Mouse (Mus musculus) limb, embryonic 14.5 days (tissue): ENCODE results near the gene H2-Ke6. TPM values are rescaled to one million over a fixed set of nuclear protein-coding genes. Genes with fewer than 3 reads are reported as not detected.
A peak's percentile ranks its signal among the peaks of the same experiment; 100 is the strongest.

Experiments
- ATAC-seq: fragments of 200-750 bp; cut with Nextera tagmentation; 2 replicates; pipeline ENCODE4 v1.8.0; 2017; ENCODE audit warnings: low read depth, moderate number of reproducible peaks, moderate TSS enrichment; ENCODE audit not compliant: low FRiP score
- DNase-seq: peaks from one replicate; pipeline ENCODE4 v3.0.0-alpha.2; 2015; ENCODE audit warnings: low spot score
- H3K27ac ChIP-seq: fragments of 300-500 bp; sonication (generic); replicated peaks from 2 replicates; pipeline ENCODE4 v1.5.1; 2014; ENCODE audit warnings: low read depth, mild to moderate bottlenecking, low read length, moderate library complexity, mixed read lengths
- H3K27me3 ChIP-seq: fragments of 300-500 bp; sonication (generic); 2 replicates; pipeline ENCODE4 v1.6.1; 2014; ENCODE audit warnings: low read length, mixed read lengths; ENCODE audit not compliant: control insufficient read depth, insufficient read depth
- H3K36me3 ChIP-seq: fragments of 300-500 bp; sonication (generic); 2 replicates; pipeline ENCODE4 v1.6.1; 2014; ENCODE audit warnings: mild to moderate bottlenecking, low read length, moderate library complexity, mixed read lengths; ENCODE audit not compliant: control insufficient read depth, insufficient read depth
- H3K4me1 ChIP-seq: fragments of 300-500 bp; sonication (generic); 2 replicates; pipeline ENCODE4 v1.6.1; 2014; ENCODE audit warnings: antibody characterized with exemption, low read length, mixed read lengths; ENCODE audit not compliant: control insufficient read depth, insufficient read depth
- H3K4me2 ChIP-seq: fragments of 300-500 bp; sonication (generic); replicated peaks from 2 replicates; pipeline ENCODE4 v1.6.1; 2014; ENCODE audit warnings: low read depth, mild to moderate bottlenecking, low read length, moderate library complexity; ENCODE audit not compliant: severe bottlenecking
- H3K4me3 ChIP-seq: fragments of 300-500 bp; sonication (generic); replicated peaks from 2 replicates; pipeline ENCODE4 v1.5.1; 2014; ENCODE audit warnings: low read length
- H3K9ac ChIP-seq: fragments of 300-500 bp; sonication (generic); 2 replicates; pipeline ENCODE4 v1.6.1; 2014; ENCODE audit warnings: mild to moderate bottlenecking, low read depth, low read length, moderate library complexity; ENCODE audit not compliant: severe bottlenecking
- H3K9me3 ChIP-seq: fragments of 300-500 bp; sonication (generic); 2 replicates; pipeline ENCODE4 v1.6.1; 2016; ENCODE audit warnings: low read length; ENCODE audit not compliant: control insufficient read depth
- POLR2A ChIP-seq: fragments of 200-500 bp; IDR thresholded peaks from 2 replicates; pipeline ENCODE4 v1.8.0; 2012; ENCODE audit warnings: inconsistent platforms, mild to moderate bottlenecking, moderate library complexity, borderline replicate concordance; ENCODE audit not compliant: insufficient read depth, insufficient read length; ENCODE audit errors: extremely low read depth
- WGBS: fragments of 180-500 bp; shearing (Covaris S2); extraction: QIAGEN DNeasy Blood & Tissue Kit; methylation state at CpG from one replicate; pipeline ENCODE4 v1.1.7; 2014; 5-methylcytosine and 5-hydroxymethylcytosine counted together
- polyA plus RNA-seq, 2 experiments: library from polyadenylated mRNA; depleted of rRNA in 1 of 2; stranded (reverse) in 1 of 2; unstranded in 1 of 2; fragments of >200 nt; fragmentation: Nextera tagmentation in 1 of 2; extraction: Ambion mirVana in 1 of 2; gene quantifications; 2 replicates each; pipeline versions ENCODE4 v1.2.1 to v1.2.3; 2012 to 2014

H2-Ke6 gene
- polyA plus RNA-seq, 2 experiments: 48.1 to 104 TPM

DNA sequence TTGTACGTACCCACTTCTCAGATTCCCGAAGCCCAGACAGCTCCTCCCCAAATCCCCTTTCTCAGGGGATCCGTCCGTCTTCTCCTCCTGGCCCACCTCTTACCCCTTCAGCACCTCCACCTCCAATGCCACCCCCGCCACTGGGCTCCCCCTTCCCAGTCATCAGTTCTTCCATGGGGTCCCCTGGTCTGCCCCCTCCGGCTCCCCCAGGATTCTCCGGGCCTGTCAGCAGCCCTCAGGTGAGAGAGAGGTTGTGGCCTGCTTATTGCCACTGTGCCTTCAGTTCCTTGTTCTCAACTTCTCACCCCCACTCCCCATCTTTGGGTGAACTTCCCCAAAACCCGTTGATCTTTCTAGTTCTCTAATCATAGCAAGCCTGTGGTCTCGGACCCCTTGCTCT lies 4.9 kb upstream of the H2-Ke6 start:
- no peak for DNase-seq
- Histone ChIP-seq H3K27me3 (no peaks in the 10 kb centered on the region), H3K9ac (peak overlapping the region; percentile 96), H3K36me3 (peaks cover 71% of the 10 kb centered on the region), H3K9me3 (no peaks in the 10 kb centered on the region), H3K27ac (no peak overlapping the region), H3K4me1 (peaks cover 21% of the 10 kb centered on the region), H3K4me2 (peak overlapping the region; percentile 89), H3K4me3 (peak overlapping the region; percentile 89)
- 49% methylated on average over 9 of the region's 9 CpGs for WGBS
- no peak for TF ChIP-seq POLR2A
- ATAC-seq: no peak

DNA sequence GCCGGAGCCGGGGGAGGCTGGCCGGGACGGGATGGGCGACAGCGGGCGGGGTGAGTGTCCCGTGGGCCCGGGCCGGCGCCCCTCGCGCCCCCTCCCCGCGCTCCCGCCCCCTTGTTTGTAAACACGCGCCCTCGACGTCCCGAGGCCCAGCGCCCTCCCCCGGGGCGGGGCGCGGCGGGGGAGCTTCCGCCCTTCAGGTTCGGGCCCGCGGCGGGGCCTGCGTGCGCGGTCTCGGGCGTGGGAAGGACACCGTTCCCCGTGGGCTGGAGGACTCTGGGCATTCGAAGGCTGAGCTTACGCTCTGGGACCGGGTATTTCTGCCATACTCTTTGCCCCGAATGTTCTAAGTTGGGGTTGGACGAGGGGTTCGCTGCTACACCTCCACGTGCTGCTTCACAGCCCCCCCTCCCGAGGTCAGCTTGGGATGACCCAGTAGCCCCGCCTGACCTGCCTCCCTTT lies 4.3 kb upstream of the H2-Ke6 start:
- Histone ChIP-seq H3K9me3 (no peaks in the 10 kb centered on the region), H3K4me1 (peaks cover 23% of the 10 kb centered on the region), H3K9ac (peak overlapping the region; percentile 96), H3K27ac (peak overlapping the region; percentile 93), H3K36me3 (peaks cover 65% of the 10 kb centered on the region), H3K4me2 (peak overlapping the region; percentile 89), H3K4me3 (peak overlapping the region; percentile 89), H3K27me3 (no peaks in the 10 kb centered on the region)
- DNase-seq (peak; percentile 49), ATAC-seq (no peak)
- WGBS: 3% methylated on average over 17 of the region's 48 CpGs
- no peak for TF ChIP-seq POLR2A

DNA sequence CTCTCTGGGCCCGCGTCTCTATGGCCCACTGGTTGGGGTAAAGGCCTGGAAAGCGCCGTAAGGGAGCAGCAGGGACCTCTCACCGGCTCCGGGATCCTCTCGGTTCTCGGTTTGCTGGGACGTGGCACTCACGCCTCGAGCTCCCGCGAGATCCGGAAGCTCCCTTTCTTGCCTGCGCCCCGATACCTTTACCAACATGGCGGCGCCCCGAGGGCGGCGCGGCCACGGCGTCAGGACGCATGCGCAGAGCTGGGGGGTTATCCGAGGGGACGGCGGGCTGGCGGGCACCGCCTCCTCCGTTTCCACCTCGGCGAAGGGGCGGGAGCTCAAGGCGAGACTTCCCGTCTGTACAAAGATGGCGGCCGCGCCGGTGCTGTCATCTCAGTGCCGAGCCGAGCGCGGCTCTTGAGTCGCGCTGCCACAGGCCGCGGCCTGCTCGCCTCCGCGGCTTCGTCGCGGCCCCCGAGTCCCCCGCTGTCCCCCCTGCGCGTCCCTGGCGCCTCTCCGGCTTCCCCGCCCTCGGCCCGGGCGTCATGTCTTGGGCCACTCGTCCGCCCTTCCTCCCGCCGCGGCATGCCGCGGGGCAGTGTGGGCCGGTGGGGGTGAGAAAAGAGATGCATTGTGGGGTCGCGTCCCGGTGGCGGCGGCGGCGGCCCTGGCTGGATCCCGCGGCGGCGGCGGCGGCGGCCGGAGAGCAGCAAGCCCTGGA lies 3.8 kb upstream of the H2-Ke6 start, which contains the start of the genes Slc39a7 and Rxrb:
Gene Slc39a7, minus strand, starts transcription at position 218 of the 709 bp plus-strand sequence.
Gene Rxrb, plus strand, starts transcription at position 348 of the 709 bp plus-strand sequence.
- 0% methylated on average over 53 of the region's 88 CpGs for WGBS
- peaks cover 59% of the 10 kb centered on the region for H3K36me3 ChIP-seq
- H3K4me1 ChIP-seq: peaks cover 29% of the 10 kb centered on the region
- peak; percentile 81 for ATAC-seq
- DNase-seq: peak; percentile 93
- no peaks in the 10 kb centered on the region for H3K9me3 ChIP-seq
- peak within 1 kb of the TSS; percentile 96 for H3K4me2 ChIP-seq
- peak within 1 kb of the TSS; percentile 93 for H3K27ac ChIP-seq
- peak within 1 kb of the TSS; percentile 89 for H3K4me3 ChIP-seq
- H3K9ac ChIP-seq: peak within 1 kb of the TSS; percentile 96
- no peaks in the 10 kb centered on the region for H3K27me3 ChIP-seq
- TF ChIP-seq POLR2A: peak; percentile 81; the same call in 1 of the 2 replicates

DNA sequence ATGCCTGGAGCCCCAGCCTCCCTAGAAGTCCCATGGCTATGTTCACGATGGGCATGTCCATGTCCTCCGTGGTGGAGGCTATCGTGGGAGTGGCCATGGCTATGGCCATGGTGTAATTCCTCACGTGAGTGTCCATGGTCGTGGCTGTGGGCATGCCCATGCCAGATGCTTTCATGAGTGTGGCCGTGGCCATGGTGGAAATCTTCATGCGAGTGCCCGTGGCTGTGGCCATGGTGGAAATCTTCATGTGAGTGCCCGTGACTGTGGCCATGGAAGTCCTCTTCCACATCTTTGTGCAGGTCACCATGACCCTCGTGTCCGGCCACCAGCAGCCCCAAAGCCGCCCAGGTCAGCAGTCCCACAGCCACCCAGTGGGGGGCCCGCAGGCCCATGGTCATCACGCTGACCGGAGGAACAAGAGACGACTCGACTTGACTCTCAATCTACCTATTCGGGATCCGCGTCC lies 3.0 kb upstream of the H2-Ke6 start:
- Histone ChIP-seq H3K9ac (peak overlapping the region; percentile 96), H3K4me3 (peak overlapping the region; percentile 89), H3K27me3 (no peaks in the 10 kb centered on the region), H3K36me3 (peaks cover 52% of the 10 kb centered on the region), H3K4me2 (peak overlapping the region; percentile 96), H3K4me1 (peaks cover 35% of the 10 kb centered on the region), H3K27ac (peak overlapping the region; percentile 93), H3K9me3 (no peaks in the 10 kb centered on the region)
- no peak for DNase-seq
- TF ChIP-seq POLR2A: no peak
- ATAC-seq: no peak
- WGBS: 6% methylated on average over 20 of the region's 20 CpGs

DNA sequence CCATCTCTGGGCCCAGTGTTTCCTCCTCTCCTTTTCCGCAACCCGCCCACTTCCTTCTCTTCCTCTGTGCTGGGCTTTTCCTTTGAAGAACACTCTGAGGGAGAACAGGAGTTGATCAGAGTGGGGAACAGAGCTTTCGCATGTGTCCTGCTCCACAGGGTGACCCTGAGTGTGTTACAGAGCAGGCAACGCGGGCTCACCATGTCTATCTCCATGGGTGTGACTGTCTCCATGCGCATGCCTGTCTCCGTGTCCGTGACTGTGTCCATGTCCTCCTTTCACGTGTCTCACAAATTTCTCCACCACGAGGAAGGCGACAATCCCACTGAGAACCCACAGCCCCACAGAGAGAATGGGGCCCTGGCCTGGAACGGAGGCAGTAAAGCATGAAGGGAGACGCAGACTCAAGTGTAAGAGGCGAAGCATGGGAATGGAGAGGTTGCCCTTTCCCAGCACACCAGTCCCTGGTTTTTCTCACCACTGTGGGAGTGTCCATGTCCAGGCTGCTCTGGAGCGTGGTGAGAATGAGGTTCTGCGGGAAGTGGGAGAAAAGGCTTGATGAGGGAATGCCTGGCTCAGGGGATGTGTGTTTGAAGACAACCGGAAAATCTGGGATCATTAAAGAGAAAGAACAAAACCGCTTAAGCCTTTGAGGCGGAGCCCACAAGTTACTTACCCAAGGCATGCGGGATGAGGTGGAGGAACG lies 2.2 kb upstream of the H2-Ke6 start:
- TF ChIP-seq POLR2A: no peak
- H3K4me1 ChIP-seq: peaks cover 43% of the 10 kb centered on the region
- H3K4me2 ChIP-seq: peak overlapping the region; percentile 96
- no peak overlapping the region for H3K27ac ChIP-seq
- H3K36me3 ChIP-seq: peaks cover 43% of the 10 kb centered on the region
- WGBS: 84% methylated on average over 21 of the region's 21 CpGs
- H3K4me3 ChIP-seq: peak overlapping the region; percentile 89
- H3K9me3 ChIP-seq: no peaks in the 10 kb centered on the region
- no peaks in the 10 kb centered on the region for H3K27me3 ChIP-seq
- DNase-seq: no peak
- no peak for ATAC-seq
- peak overlapping the region; percentile 96 for H3K9ac ChIP-seq
